Mouse (Mus musculus) cortical plate, adult 2 months (tissue): ENCODE data around the gene Dnpep. TPM values are rescaled to one million over a fixed set of nuclear protein-coding genes. Genes with fewer than 3 reads are reported as not detected.
A peak's percentile ranks its signal among the peaks of the same experiment; 100 is the strongest.

Experiments
- H3K27ac ChIP-seq: fragments of 200-500 bp; 2 replicates; pipeline ENCODE4 v1.5.1; 2012; ENCODE audit warnings: low read length, control low read depth, inconsistent platforms; ENCODE audit not compliant: insufficient read depth
- H3K4me1 ChIP-seq: fragments of 200-500 bp; 2 replicates; pipeline ENCODE4 v1.6.1; 2011; ENCODE audit warnings: low read length; ENCODE audit not compliant: control insufficient read depth, insufficient read depth
- H3K4me3 ChIP-seq: fragments of 200-500 bp; 2 replicates; pipeline ENCODE4 v1.5.1; 2011; ENCODE audit warnings: mild to moderate bottlenecking, low read length, control low read depth; ENCODE audit not compliant: insufficient read depth
- CTCF ChIP-seq: fragments of 200-500 bp; IDR thresholded peaks from 2 replicates; pipeline ENCODE4 v1.5.1; 2011; ENCODE audit warnings: mild to moderate bottlenecking, control low read depth, low read length; ENCODE audit not compliant: insufficient read depth; ENCODE audit errors: extremely low read depth
- POLR2A ChIP-seq: fragments of 200-500 bp; IDR thresholded peaks from 2 replicates; pipeline ENCODE4 v1.6.1; 2011; ENCODE audit warnings: mild to moderate bottlenecking, low read length, control low read depth; ENCODE audit not compliant: insufficient read depth; ENCODE audit errors: extremely low read depth
- polyA plus RNA-seq: library from polyadenylated mRNA; depleted of rRNA; stranded (reverse); fragments of >200 nt; gene quantifications from 2 replicates; pipeline ENCODE4 v1.2.3, GENCODE M21; 2012

Gene Dnpep
- polyA plus RNA-seq, 1 experiment = 74.4 TPM

- H3K4me3 ChIP-seq = no peak overlapping the region
- H3K27ac ChIP-seq = no peak overlapping the region
- no peaks in the 10 kb centered on the region for H3K4me1 ChIP-seq
- no peak for TF ChIP-seq CTCF
- TF ChIP-seq POLR2A = no peak
Measured at GRCm38 (mm10) chr1:75349275-75349674, 31.5 kb upstream of the Dnpep start.

GRCm38 (mm10) chr1:75347279-75347678 lies 29.5 kb upstream of the Dnpep start:
- no peak overlapping the region for H3K4me3 ChIP-seq
- no peak for TF ChIP-seq CTCF
- TF ChIP-seq POLR2A = no peak
- no peak overlapping the region for H3K27ac ChIP-seq
- no peaks in the 10 kb centered on the region for H3K4me1 ChIP-seq

DNA sequence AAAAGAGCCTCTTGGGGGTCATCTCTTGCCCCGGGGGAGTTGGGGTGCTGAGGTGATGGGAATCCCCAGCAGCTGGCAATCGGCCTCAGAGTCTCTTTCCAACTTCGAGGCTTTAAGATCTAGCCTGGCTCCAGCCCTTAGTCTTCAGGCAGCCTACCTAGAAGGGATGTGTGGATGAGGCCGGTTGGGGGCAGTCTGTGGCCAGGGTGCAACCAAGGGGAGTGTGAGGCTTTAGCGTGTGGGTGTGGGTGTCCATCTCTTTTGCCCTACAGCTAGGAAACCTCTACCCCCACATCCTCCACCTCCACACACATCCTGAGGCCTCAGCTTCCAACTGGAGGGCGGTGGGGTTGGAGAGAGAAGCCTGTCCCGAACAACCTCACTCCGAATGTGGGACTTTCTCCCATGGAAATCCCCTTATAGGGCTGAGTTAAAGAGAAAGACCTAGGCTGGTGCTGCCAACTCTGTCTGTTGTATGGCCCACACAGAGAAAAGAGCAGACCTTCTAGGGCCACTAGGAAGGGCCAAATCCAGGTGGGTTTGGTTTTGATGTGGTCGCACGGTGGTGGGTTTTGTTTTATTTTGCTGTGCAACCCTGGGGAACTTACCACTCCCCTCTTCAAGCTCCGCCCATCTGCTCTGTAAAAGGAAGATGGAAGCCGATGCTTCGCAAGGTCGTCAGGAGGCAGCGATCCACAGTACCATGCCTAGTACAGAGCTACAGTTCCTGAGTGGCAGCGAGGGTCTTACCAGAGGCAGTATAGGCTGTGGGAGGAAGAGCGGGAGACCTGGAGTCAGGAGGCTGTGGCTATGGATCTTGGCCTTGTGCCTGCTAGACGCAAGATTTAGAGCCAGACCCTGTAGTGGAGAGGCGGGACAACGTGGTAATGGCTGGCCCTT lies 27.5 kb upstream of the Dnpep start:
- no peak overlapping the region for H3K27ac ChIP-seq
- no peak for TF ChIP-seq CTCF
- TF ChIP-seq POLR2A = no peak

DNA sequence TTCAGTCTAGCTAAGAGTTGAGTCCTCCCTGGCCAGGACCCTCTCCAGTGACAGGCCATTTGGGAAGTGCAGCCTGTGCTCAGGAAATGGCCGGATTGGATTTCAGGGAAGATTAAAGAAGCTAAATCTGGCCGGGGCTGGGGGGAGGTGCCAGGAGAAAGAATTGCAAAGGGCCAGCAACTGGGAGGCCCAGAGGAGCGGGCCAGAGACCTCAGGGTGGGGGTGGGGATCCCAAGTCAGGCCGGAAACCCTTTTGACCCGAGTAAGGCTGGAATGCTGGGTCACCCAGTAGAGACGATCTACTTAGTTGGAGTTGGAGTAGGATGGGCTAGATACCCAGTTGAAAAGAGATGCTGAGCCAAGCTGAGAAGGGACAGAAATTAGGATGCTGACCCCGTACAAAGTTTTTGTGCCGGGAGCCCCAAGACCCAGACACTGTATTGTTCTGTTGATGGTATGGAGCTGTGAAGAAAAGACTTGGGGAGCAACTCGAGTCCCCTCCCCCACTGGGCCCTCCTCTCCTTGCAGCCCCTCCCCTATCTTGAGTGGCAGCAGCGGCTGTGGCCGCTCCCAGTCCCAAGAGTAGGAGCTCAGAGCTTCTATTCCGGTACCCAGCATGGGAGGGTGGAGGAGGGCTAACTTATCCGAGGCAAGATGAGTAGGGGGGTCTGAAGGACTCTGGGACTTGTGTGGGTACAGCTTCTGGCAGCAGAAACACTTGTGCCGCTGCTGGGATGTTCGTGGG lies 26.7 kb upstream of the Dnpep start:
- TF ChIP-seq POLR2A (no peak), CTCF (no peak)
- Histone ChIP-seq H3K27ac (no peak overlapping the region), H3K4me3 (no peak overlapping the region), H3K4me1 (no peaks in the 10 kb centered on the region)

More for the DNA sequence above, 27.5 kb upstream of the Dnpep start:
- H3K4me1 ChIP-seq = no peaks in the 10 kb centered on the region
- no peak overlapping the region for H3K4me3 ChIP-seq

- TF ChIP-seq POLR2A = no peak
- peak; percentile 95 for TF ChIP-seq CTCF
- Histone ChIP-seq H3K4me3 (no peak overlapping the region), H3K4me1 (peaks cover 2% of the 10 kb centered on the region; the same call in 1 of the 2 replicates), H3K27ac (no peak overlapping the region)
Measured at GRCm38 (mm10) chr1:75342874-75343416, 25.2 kb upstream of the Dnpep start.

DNA sequence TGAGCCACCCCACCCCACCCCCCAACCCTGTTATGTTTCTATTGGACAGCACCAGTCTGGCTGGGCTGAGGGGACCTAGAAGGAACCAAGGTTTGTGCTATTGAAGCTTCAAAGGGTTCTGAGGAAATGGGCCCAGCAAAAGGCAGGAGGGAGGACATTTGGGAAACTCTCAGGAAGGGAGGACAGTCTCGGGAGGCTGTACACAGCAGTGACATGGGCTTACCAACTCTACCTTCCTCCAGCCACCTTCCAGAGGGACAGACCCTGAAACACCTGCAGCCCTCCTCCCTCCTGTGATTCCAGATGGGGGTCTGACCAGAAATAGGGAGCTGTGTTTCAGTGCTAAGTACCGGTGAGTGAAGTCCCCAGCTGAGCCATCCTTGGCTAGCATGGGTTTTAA lies 22.7 kb upstream of the Dnpep start:
- no peak for TF ChIP-seq CTCF
- no peak for TF ChIP-seq POLR2A
- H3K27ac ChIP-seq = no peak overlapping the region
- H3K4me1 ChIP-seq = peaks cover 2% of the 10 kb centered on the region; the same call in 1 of the 2 replicates
- H3K4me3 ChIP-seq = no peak overlapping the region

- TF ChIP-seq CTCF = no peak
- no peak for TF ChIP-seq POLR2A
- Histone ChIP-seq H3K4me3 (no peak overlapping the region), H3K27ac (no peak overlapping the region), H3K4me1 (peaks cover 2% of the 10 kb centered on the region; the same call in 1 of the 2 replicates)
Measured at GRCm38 (mm10) chr1:75339337-75339736, 21.5 kb upstream of the Dnpep start.

DNA sequence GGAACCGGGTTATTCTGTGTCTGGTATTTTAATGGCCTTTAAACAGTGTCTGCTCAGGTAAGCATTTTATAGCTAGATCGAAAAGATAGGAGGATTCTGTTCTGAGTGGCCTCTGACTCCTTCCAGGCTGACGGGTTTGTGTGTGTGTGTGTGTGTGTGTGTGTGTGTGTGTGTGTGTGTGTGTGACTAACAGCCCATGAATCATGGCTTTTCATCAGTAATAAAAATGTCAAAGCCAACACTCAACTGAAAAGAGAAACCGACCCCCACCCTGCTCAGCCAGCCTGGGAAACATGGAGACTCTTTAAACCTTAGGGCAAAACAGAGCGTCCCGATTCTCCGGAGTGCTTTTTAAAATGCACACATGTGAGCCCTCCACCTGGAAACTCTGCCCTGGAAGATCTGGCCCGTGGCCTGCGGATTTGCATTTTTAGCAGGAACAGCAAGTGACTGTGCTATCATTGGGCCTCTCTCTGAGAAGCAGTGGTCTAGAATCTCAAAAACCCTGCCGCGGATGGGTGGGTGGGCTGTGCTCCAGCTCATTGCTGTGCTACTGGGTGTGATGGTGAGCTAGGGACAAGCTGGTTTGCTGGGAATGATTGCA lies 20.4 kb upstream of the Dnpep start:
- Histone ChIP-seq H3K4me1 (peaks cover 2% of the 10 kb centered on the region; the same call in 1 of the 2 replicates), H3K4me3 (no peak overlapping the region), H3K27ac (no peak overlapping the region)
- no peak for TF ChIP-seq CTCF
- TF ChIP-seq POLR2A = no peak

GRCm38 (mm10) chr1:75337097-75337496 lies 19.3 kb upstream of the Dnpep start:
- Histone ChIP-seq H3K4me3 (no peak overlapping the region), H3K4me1 (peaks cover 2% of the 10 kb centered on the region; the same call in 1 of the 2 replicates), H3K27ac (no peak overlapping the region)
- no peak for TF ChIP-seq POLR2A
- no peak for TF ChIP-seq CTCF

DNA sequence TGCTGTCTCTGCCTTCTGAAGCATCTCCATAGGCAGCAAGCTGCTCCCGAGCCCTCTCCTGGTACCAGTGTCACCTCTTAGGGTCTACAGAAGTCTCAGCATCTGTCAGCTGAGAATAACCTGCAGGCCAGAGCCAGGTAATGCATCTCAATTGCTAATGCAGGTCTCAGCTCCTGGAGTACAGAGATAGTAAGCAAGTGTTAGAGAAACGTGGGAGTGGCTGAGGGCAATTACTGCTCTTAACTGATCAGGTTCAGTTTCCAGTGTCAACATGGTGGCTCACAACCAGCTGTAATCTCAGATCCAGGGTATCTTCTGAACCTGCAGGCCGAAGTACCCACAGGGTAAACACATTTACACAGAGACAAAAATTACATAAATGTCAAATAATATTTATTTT lies 18.7 kb upstream of the Dnpep start:
- no peak overlapping the region for H3K27ac ChIP-seq
- TF ChIP-seq CTCF (no peak), POLR2A (no peak)
- no peak overlapping the region for H3K4me3 ChIP-seq
- peaks cover 2% of the 10 kb centered on the region; the same call in 1 of the 2 replicates for H3K4me1 ChIP-seq
